Mouse (Mus musculus): Measurements from ENCODE around the gene Vps53.
"Not testable (repeated sequence)": the region's sequence is repeated elsewhere in the genome, so short reads cannot be mapped to it uniquely, and the experiment has no call there.

Vps53 gene

DNA sequence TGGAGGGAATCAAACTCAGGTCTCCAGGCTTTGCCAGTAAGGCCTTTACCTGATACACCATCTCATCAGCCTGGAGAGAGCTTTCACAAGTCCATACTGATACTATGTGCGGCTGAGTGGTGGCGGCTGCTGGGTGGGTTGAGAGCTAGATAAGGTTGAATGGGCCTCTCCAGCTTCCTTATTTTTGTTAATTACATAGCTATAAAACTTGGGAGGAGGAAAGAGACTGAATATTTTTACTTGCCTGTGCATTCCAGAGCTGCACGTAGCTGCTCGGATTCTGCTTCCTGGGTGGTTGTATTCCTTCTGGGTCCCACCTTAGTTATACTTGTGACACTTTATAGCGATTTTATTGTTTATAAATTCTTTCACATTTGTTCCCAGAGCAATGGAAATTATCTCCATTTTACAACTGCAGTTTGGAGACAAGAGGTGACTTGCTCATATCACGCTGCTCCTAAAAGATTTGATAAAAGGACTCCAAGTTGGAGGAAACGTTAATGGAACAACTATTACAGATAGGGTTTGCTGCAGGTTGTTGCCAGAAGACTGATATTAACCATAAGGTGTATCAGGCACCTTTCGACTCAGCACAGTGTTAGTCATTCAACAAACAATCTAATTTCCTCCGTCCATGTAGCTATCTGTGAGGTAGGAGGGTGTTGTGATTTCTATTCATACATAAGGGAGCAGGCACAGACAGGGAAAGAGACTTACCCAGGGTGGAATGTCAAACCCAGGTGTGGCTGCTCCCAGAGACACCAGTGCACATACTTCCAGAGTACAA lies 168.4 kb downstream of the Vps53 start:
- no peak for DNase-seq

DNA sequence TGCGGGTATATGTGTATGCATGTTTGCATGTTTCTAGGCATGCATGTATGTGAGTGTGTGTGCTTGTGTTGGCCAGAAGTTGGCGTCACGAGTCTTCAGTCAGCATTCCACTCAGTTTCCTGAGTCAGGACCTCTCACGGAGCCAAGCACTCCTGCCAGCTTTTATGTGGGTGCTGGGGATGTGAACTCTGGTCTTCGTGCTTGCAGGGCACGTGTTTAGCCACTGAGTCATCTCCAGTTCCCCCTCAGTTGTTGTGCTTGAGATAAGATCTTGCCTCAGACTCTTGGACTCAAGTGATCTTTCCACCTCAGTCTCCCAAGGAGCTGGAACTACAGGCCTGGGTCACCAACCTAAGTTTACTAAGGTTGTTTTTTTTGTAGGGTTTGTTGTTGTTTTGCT lies 170.3 kb downstream of the Vps53 start:
- no peak for DNase-seq

DNA sequence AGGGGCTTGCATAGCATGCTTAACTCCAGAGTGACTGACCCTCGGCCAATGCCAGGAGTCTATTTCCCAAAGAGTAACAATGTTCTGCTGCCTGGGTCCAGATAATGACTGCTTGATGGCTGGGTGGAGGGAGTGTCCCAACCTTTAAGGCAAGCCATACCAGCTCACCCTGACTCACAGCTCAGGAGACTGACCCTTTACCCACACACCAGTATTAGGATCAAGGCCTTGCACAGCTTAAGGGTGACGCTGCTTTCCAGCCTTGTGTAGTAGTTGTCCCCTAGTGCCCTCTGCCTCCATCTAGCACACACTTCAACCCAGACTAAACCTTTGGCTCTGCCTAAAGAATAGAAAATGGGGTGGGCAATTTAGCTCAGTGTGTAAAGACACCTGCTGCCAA lies 171.3 kb downstream of the Vps53 start:
- DNase-seq = no peak

DNA sequence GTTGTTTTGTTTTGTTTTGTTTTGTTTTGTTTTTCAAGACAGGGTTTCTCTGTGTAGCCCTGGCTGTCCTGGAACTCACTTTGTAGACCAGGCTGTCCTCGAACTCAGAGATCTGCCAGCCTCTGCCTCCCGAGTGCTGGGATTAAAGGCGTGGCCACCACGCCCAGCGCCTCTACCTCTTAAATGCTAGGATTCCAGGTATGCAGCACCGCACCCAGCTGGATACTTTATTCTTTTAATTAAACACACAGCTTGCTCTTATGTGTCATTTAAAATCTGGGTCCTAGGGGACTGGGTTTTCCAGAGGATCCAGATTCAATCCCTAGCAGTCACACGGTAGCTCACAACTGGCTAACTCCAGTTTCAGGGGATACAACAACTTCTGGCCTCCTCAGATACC lies 175.2 kb downstream of the Vps53 start:
- not testable (repeated sequence) for DNase-seq

DNA sequence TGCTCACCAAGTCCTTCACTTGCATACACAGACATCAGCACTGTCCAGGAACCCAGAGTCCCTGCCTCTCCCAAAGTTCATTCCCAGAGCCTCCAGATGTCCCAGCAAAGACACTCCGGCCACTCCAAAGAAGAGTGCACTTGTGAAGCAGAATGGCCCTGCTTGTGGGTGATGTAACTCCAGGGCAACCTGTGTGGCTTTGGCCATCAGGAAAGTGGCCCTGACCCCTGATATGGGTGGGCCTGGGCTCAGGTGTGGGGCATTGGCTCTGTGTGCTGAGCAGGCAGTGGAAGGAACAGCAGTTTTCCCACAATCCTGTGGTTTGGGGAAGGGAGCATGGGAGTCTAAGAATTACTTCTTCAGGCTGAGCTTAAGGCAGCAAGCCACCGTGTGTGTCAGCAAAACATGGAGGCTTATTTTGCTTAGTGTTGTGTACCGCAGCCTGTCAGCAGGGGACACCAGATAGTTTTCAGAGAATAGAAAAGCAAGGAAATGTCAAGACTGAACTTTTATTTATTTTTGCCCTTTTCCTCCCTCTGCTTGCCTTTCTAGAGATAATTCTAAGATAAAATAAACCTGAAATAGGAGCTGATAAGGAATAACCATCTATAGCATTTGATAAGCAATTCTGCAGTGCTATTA lies 178.1 kb downstream of the Vps53 start:
- no peak for DNase-seq

DNA sequence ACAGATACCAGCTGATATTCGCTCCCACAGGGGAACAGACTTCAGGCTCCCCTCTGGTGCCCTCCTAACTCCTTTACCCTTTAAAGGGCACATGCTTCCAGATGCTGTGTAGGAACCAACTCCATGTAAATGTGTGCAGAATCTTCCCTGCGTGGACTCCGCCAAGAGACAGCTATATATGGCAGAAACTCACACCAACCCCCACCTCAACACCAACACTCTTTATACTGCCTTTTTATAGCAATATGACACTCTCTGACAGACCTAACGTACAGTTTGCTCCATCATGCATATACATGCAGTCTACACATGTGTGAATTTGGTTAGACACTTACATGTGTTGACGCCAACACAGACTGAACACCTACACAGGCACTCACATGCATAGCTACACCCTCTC lies 178.7 kb downstream of the Vps53 start:
- DNase-seq = no peak

DNA sequence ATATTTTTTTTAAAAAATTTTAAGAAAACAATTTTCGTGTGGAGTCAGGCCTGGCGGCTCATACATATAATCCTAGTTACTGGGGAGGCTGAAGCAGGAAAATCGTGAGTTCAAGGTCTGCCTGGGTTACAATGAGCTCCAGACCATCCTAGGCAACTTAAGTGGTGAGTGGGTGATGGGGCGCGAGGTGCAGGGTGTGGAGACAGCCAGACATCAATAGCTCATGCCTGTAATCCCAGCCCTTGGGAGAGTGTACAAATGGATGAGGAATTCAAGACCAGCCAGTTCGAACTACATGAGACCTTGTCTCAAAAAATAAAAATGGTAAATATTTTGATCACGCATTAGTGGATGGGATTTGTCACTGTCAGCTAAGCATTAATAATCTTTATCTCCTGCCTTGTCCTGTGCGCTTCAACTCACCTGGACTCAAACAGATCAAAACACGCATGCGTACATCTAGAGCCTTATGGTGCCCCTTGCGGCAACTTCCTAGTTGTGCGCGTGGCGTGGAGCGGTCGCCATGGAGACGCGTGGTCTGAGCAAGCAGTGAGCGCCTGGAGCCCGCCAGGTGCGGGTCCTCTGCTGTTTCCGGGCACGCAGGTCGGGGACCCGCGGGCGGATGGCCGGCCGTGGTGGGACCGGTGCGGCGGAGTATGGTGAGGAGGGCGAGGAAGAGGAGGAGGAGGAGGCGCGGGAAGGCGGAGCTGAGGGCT lies 179.8 kb downstream of the Vps53 start, which contains the start of gene 1700016K19Rik:
Gene 1700016K19Rik (plus strand): TSS at position 473 of the 716 bp plus-strand sequence.
- DNase-seq = peak; percentile 92
